Comparison of ENCODE assay signal across 11 mouse cellular contexts in the genomic region with DNA sequence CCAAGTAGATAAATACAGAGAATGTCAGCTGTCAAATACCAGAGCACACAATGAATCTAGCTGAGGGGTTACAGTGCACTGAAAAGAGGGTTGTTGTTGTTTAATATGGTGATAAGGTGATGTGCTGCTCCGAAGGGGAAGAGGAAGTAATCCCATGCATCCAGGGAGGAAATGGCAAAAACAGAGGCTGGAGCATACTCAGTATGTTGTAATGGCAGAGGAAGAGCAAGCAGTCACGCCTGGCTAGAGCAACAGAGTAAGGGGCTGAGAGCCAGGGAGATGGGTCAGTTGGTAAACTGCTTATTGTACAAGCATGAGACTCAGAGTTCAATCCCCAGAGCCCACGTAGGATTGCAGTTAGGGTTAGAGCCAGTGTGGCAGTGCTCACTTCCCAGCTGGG.
"Had no signal": no experiment of that assay in that cellular context is flagged by ENCODE, and none has a peak within 500 bp of the region (broad histone marks: within the 10 kb centered on the region; RNA-seq: fewer than 3 reads in every experiment).

No protein-coding gene starts in this region.

- DNase-seq: retina, postnatal 1 day; right cerebral cortex, adult 18-20 months; right cerebral cortex, postnatal 14 days; right cerebral cortex, postnatal 25 days; right cerebral cortex, postnatal 4 days; thymus, adult 18-20 months; thymus, adult 2 months; thymus, postnatal 14 days; thymus, postnatal 25 days; thymus, postnatal 36 days; thymus, postnatal 4 days had no signal
